Mouse (Mus musculus) brain, embryonic 18.5 days (tissue): Measurements from ENCODE around the gene Zbtb8b.
"Not testable (repeated sequence)": the region's sequence is repeated elsewhere in the genome, so short reads cannot be mapped to it uniquely, and the experiment has no call there.

Source experiments
- DNase-seq: peaks from one replicate; pipeline ENCODE4 v3.0.0-alpha.2; 2012; ENCODE audit warnings: low read depth, low spot score

Zbtb8b gene

DNA sequence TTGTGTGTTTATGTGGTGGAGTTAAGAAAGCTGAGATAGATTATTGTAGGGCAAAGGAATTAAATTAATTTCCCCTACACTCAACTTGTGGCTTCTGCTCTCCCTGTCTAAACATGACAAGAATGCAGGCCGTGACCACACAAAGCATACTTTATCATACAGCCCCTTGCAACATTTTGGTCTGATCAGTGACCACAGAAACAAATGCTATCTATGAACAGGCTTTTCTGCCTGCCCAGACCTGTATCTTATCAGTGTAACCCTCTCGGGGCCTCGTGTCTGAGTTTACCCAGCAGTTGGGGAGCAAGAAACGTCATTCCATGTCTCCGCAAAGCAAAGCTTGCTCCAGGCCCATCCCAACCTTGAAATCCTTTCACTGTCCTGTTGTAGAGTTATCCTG, 24.2 kb downstream of the Zbtb8b start:
- DNase-seq = no peak

DNA sequence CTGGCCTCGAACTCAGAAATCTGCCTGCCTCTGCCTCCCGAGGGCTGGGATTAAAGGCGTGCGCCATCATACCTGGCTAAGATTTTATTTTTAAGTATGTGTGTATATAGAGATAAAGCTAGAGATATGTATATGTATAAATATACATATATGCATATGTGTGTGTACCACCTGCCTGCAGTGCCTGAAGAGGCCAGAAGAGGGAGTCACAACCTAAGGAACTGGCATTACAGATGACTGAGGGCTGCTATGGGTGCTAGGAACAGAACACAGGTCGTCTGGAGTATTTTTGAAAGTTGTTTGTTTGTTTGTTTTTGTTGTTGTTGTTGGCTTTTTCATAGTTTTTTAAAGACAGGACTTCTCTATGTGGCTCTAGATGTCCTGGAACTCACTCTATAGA, 24.8 kb downstream of the Zbtb8b start:
- DNase-seq = no peak

DNA sequence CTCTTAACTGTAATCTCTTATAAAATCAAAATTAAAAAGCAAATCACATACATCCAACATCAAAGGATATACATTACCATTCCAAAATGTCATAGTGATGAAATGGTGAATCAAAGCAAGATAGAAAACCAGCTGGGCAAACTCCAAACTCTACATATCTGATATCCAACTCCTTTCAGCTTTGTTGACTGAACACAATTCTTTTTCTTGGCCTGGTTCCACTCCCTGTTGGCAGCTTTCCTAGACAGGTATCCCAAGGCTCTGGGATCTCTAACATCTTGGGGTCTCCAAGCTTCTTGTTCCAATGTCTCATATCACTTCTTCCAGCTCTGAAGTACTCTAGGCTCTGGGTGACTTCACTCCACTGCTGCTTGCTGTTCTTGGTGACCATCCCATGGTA, 29.7 kb downstream of the Zbtb8b start:
- no peak for DNase-seq

DNA sequence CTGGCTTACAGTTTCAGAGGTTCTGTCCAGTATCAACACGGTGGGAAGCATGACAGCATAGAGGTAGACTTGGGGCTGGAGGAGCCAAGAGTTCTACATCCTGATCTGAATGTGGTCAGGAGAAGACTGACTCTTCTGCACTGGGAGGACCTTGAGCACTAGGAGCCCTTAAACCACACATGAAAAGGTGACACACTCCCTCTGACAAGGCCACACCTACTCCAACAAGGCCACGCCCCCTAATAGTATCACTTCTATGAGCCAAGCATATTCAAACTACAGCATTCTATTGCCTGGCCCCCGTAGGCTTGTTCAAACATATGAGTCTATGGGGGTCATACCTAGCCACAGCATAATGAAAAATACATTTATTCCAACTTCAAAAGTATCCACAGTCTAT, 30.1 kb downstream of the Zbtb8b start:
- DNase-seq = not testable (repeated sequence)

DNA sequence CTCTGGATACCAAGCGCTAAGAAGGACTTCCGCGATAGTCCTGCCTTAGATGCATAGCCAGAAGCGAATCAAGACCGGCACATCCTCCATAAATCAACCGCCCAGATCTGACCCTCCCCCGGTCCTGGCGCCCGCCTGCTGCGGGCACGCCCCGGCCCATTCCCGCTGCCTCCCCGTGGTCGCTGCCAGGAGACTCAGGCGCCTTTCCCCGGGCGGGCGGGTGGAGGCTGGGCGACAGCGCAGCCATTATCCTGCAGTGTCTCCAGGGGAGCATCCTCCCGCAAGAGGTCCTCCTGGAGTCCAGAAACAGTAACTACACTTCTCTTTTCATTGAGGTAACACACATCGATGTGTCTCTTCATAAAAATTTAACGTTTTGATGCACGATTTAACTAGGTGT, 34.2 kb downstream of the Zbtb8b start:
- DNase-seq = no peak

DNA sequence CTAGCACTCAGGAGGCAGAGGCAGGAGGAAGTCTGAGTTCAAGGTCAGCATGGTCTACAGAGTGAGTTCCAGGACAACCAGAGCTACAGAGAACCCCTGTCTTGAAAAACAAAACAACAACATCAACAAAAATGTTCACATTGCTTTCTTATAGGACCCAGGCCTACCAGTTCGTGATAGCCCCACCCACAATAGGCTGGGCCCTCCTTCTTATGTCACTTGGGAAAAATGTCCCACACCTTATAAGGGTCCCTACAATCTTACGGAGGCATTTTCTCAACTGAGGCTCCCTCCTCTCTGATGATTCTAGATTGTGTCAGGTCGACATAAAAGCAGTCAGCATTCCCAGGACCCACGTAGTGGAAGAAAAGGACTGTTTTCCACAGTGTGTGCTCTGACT, 40.8 kb downstream of the Zbtb8b start:
- no peak for DNase-seq

DNA sequence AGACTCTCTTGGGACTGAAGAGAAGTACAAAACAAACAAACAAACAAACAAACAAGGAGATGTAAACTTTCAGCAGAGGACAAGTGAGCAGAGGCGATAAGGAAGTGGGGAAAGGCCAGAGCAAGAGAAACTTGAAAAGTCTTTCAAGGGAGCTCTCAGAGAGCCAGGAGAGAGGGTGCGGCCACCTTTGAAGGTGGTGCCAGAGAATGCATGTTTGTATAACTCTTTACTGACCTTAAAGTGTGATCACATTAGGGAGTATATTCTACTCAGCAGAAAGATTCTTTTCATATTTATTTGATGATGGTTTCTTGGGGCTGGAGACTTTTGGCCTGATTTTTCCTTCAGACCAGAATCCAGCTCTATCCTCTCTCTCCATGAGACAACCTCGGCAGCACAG, 43.7 kb downstream of the Zbtb8b start:
- no peak for DNase-seq

DNA sequence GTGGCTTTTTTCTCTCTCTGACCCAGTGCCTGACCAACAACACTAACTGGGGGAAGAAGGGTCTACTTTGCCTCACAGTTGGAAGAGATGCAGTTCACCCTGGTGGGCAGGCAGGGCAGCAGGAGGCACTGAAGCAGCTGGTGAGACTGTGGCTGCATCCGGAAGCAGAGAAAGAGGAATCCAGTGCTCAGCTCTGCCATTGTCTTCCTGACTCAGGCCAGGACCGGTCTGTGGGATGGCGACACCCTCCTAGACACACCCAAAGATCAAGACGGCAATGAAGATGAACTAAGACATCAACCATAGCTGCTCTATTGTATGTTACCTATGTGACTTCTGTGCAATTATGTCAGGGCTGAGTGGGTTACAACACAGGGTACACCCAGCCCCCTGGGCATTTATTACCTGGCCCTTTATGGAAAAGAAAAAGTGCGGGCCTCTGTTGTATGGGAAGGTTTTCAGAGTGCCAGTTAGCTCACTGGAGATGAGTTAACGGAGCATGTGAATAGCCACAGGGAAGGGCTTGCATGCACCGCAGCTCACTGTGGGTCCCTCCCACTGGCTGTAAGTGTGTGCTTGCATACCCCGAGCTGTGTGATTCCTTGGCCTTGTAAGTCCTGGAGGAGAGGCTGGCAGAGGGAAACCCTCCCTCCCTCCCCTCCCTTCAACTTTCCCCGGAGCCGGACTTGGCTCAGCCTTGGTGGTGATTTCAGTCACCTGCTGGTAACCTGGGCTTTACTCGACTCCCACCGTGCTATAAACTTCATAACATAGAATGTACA, 46.4 kb downstream of the Zbtb8b start:
- DNase-seq = no peak

DNA sequence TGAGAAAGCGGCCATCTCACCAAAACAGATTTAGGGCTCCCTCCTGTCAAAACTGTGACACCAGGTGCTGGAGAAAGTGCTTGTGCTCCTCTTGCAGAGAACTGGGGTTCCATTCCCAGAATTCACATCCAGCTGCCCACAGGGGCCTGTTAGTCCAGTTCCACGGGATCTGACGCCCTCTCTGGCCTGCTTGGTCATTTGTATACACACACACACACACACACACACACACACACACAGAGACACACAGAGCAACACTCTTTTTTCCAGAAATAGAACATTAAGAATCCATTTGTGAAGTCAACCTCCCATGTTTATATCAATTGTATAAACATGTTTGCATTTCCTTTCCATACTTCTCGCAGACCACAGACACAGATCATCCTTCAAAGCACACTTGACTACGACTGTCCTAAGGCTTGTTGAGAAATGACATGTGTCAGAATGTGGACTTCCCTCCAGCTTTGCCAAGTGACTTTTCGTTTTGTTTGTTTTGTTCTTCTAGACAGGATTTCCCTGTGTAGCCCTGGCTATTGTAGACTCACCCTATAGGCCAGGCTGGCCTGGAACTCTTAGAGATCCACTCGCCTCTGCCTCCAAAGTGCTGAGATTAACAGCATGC, 49.6 kb downstream of the Zbtb8b start:
- no peak for DNase-seq

DNA sequence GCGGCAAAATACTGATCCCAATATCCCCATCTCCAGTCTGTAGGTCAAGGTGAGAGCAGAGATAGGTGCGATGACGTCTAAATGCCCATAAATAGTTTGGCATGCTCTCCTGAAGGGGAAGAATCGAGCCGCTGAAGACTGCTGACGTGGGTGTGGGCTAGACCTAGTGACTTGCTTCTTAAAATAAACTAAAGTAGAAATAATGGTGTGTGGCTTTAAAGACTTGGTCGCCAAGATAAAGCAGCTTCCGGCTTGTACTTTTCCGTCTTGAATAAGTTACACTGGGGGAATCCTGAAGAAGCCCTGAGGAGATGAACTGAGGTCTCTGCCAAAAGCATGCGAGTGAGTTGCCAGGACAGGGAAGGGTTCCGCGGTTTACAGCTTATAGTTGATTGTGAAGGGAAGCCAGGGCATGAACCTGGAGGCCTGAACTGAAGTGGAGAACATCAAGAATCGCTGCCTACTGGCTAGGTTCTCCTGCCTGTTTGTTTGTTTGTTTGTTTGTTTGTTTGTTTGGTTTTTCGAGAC, 50.4 kb downstream of the Zbtb8b start:
- DNase-seq = no peak

DNA sequence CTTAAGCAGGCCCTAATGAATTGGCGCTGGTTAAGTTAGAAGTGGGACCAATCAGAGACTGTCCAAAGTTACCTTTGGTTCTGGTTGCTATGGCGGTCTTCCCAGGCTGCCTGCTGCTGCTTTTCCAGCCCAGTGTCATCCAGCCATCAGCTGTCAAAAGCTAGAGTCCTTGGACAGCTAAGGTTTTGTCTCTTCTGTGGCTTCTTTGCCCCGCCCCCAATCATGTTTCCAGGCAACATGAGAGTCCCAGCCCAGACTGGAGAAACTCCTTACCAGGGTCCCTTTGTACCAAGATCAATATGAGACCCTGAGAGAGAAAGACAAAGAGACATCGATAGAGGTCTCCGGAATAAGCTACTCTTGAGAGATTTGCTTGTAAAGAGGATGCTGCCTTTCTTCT, 52.2 kb downstream of the Zbtb8b start:
- no peak for DNase-seq

DNA sequence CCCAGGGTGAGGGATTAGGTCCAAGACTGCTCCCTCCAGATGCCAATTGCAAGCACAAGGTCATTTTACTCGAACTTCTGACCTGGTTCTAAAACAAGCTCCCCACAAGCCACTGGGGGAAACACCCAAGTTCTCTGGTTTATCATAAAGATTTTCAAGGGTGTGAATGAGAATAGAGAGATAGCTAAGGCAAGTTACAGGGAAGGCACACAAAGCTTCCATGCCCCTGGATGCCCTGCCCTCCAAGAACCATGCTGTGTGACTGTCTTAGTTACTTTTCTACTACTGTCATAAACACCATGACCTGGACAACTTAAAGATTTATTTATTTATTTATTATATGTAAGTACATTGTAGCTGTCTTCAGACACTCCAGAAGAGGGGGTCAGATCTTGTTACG, 53.7 kb downstream of the Zbtb8b start:
- no peak for DNase-seq

DNA sequence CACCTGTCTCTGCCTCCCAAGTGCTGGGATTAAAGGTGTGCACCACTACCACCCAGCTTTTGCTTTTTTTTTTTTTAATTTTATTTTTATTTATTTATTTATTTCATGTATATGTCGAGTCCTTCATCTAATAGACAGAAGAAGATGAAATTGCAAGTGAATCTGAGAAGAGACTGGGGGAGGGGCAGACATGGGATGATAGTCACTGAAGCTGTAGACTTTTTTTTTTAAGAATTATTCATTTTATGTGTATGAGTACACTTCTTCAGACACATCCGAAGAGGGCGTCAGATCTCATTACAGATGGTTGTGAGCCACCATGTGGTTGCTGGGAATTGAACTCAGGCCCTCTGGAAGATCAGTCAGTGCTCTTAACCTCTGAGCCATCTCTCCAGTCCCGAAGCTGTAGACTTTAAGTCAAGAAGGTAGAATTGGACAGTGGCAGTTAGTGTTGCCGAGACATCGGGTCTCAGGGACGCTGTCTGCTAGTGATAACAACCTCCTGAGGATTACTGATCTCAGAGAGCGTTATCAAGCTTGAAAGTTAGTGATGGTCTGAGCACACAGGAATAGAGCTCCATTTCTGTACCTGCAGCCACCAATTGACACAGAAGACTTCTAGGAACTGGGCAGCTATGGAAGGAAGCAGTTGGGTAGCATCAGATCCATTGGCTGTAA, 54.2 kb downstream of the Zbtb8b start:
- no peak for DNase-seq

DNA sequence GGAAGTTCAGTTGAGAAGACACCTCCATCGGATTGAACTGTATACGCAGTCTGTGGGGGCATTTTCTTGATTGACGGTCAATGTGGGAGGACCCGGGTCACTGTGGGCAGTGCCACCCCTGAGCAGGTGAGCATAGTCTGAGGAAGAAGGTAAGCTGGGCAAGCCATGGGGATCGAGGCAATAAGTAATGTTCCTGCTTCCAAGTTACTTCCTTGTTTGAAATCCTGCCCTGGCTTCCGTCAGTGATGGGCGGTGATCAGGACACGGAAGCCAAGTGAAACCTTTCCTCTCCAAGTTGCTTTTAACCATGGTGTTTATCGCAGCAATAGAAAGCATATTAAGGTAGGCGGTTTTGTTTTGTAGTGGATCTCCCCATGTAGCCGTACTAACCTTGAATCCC, 55.0 kb downstream of the Zbtb8b start:
- no peak for DNase-seq

DNA sequence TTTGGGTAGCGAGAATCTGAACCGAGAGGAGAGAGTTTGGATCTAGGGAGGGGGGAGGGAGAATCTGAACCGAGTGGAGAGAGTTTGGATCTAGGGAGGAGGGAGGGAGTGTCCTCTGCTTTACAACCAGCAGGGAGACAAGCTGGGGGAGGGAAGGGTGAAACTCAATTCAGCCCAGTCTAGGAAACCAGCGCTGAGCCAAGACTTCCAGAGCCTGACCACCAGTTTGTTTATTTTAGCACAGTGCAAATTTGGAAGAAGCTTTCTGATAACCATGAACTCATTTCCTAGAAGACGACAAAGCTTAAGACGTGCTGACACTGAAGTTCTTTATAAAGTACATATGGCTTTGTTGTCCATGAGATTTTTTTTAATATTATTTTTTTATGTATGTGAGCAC, 56.2 kb downstream of the Zbtb8b start:
- DNase-seq = no peak

DNA sequence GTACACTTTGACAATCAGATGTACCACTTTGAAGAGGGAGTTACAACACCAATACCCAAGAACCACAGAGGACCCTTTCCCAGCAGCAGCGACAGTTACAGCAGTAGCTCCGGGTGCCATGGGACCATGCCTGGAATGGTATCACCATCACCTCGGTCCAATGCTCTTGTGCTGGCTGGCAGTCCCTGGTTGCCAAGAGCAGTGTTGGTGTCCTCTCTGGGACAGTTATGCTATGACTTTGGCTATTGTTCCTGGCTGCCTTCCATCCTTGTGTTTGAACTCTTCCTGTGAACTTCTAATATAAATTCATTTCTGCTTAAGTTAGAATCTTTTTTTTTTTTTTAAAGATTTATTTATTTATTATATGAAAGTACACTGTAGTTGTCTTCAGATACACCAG, 57.1 kb downstream of the Zbtb8b start:
- DNase-seq = no peak

DNA sequence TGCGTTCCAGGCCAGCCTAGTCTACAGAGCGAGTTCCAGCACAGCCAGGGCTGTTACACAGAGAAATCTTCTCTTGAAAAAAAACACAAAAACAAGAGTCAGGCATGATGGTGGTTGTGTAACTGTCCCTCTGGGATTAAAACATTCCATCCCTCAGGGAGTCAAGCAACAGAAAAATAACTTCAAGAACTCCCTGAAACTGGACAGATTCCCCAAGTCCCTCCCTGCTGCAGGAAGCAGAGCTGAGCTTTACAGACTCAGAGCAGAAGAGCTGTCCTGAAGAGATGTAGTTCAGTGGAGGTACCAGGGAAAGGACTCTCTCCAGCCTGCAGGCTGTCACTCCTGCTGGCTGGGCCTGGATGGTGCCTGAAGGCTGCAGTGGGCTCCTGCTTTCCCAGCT, 58.2 kb downstream of the Zbtb8b start:
- DNase-seq = no peak

DNA sequence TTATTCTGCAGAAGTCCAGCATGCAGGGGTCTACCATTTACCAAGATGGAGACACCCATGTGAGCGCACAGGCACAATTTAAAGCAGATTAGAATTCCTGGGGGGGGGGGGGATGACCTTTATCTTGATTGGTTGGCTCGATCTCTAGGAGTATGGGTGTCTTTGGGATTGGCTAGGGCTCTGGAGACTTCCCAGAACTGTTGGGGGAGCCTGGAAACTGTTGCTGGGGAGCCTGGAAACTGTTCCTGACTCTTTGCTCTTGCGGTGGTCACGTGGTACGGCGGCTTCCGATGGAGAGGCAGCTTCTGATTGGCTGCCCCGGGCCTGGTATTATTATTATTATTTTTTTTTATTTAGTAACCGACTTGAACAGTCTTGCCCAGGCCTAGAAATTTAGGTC, 58.6 kb downstream of the Zbtb8b start:
- DNase-seq = no peak

DNA sequence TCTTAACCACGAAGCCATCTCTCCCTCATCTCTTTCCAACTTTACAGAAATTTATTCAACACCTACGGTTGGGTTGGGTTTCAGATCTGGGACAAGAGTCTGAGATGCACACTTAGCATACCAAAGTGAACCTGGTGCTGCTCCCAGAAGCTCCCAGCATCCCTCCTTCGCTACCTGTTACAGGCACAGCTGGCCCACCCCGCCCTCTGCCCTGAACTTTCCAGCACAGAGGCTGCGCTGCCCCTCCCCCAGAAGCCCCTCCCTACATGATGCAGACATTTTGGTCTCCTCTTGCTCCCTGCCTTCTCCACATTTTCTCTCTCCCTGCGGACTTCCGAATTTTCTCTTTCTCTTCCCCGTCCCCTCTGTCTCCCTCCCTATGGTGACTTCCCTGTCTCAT, 59.5 kb downstream of the Zbtb8b start:
- DNase-seq = no peak

DNA sequence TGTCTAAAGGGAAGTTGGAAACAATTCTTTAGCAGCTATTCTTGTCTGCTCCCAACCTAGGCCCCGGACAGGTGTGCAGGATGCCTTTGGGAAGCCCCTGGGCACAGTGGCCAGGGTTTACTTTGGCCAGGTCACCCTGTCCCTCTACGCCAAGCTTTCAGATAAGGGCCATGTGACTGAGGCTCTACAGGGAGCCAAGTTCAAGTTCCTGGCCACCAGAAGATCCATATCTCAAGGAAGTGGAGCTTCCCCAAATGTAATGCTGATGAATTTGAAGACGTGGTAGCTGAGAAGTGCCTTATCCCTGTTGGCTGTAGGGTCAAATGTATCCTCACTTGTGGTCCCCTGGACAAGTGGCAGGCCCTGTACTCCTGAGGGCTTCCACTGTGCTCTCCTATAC, 60.8 kb downstream of the Zbtb8b start:
- DNase-seq = no peak

DNA sequence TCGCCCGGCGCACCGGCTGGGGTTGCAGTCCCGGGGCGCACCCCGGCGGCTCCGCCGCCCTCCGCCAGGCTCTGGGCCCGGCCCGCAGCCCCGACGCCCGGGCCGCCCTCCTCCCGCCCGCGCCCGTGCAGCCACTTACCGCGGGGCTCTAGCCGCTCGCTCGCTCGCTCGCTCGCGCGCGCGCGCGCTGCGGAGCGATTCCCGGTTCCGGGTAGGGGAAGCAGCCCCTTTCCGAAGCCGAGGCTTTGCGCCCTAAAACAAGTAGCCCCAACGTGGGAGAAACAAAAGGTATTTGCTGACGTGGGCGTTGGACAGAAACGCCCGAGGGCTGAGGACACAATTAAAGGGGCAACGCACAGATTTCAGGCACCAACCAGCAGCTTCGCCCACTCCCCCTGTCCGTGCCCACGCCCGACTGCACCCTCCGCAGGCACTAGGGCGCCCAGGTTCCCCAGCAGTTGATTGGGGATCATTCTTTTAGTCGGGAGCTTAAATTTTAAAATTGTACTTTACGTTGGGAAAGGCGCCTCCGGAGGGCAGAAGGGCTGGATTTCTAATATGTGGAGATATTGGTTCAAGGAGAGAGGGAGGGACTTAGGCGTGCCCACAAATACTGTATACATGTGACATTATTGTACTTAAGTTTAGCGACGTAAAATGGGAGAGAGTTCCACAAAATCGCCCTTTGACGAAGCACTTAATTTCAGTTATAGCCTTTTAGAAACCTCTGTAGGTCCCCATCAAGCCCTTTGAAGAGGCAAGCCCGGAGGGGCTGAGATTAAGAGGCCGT, 62.9 kb downstream of the Zbtb8b start, which contains the start of gene Zbtb8a:
Zbtb8a (minus strand) TSS at position 516 of the 790 bp plus-strand sequence.
- DNase-seq = peak; percentile 37
